Mouse (Mus musculus): ENCODE data around the gene Pacrg. TPM values are rescaled to one million over a fixed set of nuclear protein-coding genes. Genes with fewer than 3 reads are reported as not detected.

Pacrg gene
- total and polyA plus RNA-seq, 3 experiments, result 0.11 TPM; not detected in 2

DNA sequence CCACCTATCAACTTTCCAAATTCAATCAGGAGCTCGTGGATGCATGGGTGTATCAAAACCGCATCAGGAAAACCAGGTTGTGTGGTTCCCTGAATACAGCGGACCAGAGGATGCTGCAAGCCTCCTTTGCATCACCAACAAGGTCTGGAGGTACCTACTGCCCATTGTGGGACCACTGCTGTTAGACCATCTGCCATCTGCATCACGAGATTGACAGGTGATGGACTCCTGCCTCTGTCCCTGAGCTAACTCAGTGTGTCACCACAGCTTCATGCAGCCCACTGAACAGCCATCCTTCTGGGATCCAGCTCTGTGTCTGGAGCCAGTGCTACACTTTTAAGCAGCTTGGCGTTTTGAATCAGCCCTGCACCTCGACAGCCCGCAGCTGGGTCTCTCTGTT, 318.8 kb downstream of the Pacrg start:
- Histone ChIP-seq H3K9me3 (replicated peaks) (no peaks in the 10 kb centered on the region), H3K36me3 (replicated peaks) (no peaks in the 10 kb centered on the region), H3K4me3 (ENCODE audit: low read depth, low read length) (no peak overlapping the region), H3K4me1 (ENCODE audit: insufficient read depth, low read depth, low read length) (no peaks in the 10 kb centered on the region), H3K27me3 (ENCODE audit: insufficient read depth, low read length) (peaks cover 11% of the 10 kb centered on the region)
- ATAC-seq (ENCODE audit: extremely low read depth, insufficient number of reproducible peaks, low FRiP score, poor library complexity, severe bottlenecking) (no peak), DNase-seq (ENCODE audit: low spot score) (no peak)
- TF ChIP-seq GATA2 (IDR thresholded peaks at IDR 0.05; ENCODE audit: borderline replicate concordance, low read depth, low read length) (no peak), POLR2AphosphoS5 (IDR thresholded peaks at IDR 0.05; ENCODE audit: insufficient replicate concordance, low read depth, low read length) (no peak), GATA1 (IDR thresholded peaks at IDR 0.05; ENCODE audit: borderline replicate concordance, low read length) (no peak), CTCF (IDR thresholded peaks at IDR 0.05; ENCODE audit: low read depth, low read length) (no peak)

DNA sequence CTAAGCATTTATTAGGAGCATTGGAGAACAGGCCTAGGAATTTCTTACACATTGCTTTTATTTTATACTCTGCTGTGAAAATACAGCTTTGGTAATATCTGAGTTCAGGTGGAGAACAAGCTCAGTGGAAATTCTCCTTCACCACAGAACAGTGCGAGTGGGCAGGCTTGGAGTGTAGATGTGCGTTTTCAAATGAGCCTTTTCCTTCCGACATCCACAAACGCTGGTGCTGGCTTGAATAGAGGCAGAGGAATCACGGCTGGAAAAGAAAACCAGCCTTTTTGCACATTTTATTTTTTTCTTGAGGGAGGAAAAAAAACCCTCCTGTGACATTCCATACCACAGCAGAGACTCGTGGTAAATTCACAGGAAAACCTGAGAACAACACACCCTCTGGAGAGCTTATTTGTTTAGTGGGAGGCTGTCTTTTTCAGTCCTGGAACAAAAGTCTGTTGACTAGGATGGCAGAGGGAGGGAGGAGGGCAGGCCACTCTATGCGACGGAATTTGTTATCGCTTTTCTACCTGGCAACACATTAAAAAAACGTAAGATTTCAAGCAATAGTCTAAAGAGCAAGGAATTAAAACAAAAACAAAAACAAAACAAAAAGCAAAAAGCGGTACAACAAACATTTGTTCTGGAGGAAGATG, 320.5 kb downstream of the Pacrg start:
- Histone ChIP-seq H3K27me3 (ENCODE audit: insufficient read depth, low read length) (peaks cover 14% of the 10 kb centered on the region), H3K4me3 (ENCODE audit: low read depth, low read length) (no peak overlapping the region), H3K4me1 (ENCODE audit: insufficient read depth, low read depth, low read length) (no peaks in the 10 kb centered on the region), H3K36me3 (replicated peaks) (no peaks in the 10 kb centered on the region), H3K9me3 (replicated peaks) (no peaks in the 10 kb centered on the region)
- TF ChIP-seq TAL1 (conservative IDR thresholded peaks at IDR 0.05; ENCODE audit: low read depth, low read length), result no peak
- no peak for TF ChIP-seq GATA2 (IDR thresholded peaks at IDR 0.05; ENCODE audit: borderline replicate concordance, low read depth, low read length)
- TF ChIP-seq CTCF (IDR thresholded peaks at IDR 0.05; ENCODE audit: low read depth, low read length), result no peak
- ATAC-seq (ENCODE audit: extremely low read depth, insufficient number of reproducible peaks, low FRiP score, poor library complexity, severe bottlenecking) (no peak), DNase-seq (ENCODE audit: low spot score) (no peak)

DNA sequence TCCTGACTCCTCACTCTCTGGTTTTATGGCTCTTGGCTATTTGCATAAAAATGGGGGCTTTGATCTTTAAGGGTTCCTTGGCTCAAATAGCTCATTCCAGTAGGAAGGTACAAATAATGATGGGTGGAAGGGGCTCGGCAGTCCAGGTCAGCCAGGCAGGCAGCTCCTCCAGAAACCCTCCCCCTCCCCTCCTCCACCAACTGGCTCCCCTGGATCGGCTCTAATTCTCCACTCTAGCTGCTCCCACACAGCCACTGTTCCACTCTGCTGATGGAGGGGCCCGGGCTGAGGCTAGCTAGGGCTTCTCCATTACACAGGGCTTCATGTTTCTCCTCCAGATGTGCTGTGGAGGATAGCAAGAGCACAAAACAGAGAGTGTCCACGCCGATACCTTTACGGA, 325.3 kb downstream of the Pacrg start:
- DNase-seq (ENCODE audit: low spot score), result no peak
- Histone ChIP-seq H3K9me3 (replicated peaks) (no peaks in the 10 kb centered on the region), H3K4me1 (ENCODE audit: insufficient read depth, low read depth, low read length) (no peaks in the 10 kb centered on the region), H3K36me3 (replicated peaks) (no peaks in the 10 kb centered on the region), H3K27me3 (ENCODE audit: insufficient read depth, low read length) (peaks cover 18% of the 10 kb centered on the region), H3K4me3 (ENCODE audit: low read depth, low read length) (no peak overlapping the region)
- ATAC-seq (ENCODE audit: extremely low read depth, insufficient number of reproducible peaks, low FRiP score, poor library complexity, severe bottlenecking), result no peak
- TF ChIP-seq POLR2AphosphoS5 (IDR thresholded peaks at IDR 0.05; ENCODE audit: insufficient replicate concordance, low read depth, low read length) (no peak), GATA2 (IDR thresholded peaks at IDR 0.05; ENCODE audit: borderline replicate concordance, low read depth, low read length) (no peak)

DNA sequence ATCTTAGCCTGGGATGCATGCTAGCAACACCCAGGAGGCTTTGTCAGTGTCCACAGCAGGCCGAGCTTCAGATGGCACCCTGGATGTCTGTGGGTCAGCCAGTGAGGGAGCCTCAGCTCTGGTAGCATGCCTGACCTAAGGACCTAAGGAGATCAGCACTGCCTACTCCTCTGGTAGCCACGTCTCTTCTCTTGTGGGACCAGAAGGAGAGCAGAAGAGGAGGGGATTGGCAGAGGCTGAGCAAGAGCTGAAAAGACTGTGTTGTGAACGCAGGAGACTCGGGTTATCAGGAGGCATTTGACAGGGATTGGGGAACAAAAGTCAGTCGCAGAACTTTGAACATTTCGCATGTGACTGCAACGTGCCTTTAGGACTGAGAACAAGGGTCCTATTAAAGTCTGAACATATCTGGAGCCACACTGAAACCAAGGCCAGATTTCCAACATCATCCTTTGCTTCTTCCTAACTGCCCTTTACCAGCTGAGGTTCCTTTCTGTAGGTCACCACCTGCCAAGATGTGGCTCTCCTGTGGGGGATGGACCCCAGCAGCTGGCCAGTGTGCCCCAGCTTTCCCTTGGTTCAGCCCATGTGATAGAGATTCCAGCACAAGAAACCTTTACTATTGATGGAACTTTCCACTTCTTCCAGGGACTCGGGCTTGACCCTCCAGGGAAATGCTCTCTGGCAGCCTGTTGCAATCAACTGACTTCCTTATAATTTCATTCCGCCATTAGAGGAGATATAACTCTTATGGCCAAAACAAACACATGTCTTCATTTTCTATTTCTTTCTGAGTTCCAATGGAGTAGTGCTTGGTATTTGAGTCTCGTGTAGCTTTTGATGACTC, 329.0 kb downstream of the Pacrg start:
- Histone ChIP-seq H3K9me3 (replicated peaks) (no peaks in the 10 kb centered on the region), H3K36me3 (replicated peaks) (no peaks in the 10 kb centered on the region), H3K27me3 (ENCODE audit: insufficient read depth, low read length) (peaks cover 34% of the 10 kb centered on the region), H3K4me1 (ENCODE audit: insufficient read depth, low read depth, low read length) (no peaks in the 10 kb centered on the region), H3K4me3 (ENCODE audit: low read depth, low read length) (no peak overlapping the region)
- DNase-seq (ENCODE audit: low spot score), result no peak
- TF ChIP-seq TAL1 (conservative IDR thresholded peaks at IDR 0.05; ENCODE audit: low read depth, low read length) (no peak), POLR2AphosphoS5 (IDR thresholded peaks at IDR 0.05; ENCODE audit: insufficient replicate concordance, low read depth, low read length) (no peak), GATA2 (IDR thresholded peaks at IDR 0.05; ENCODE audit: borderline replicate concordance, low read depth, low read length) (no peak), GATA1 (IDR thresholded peaks at IDR 0.05; ENCODE audit: borderline replicate concordance, low read length) (no peak), CTCF (IDR thresholded peaks at IDR 0.05; ENCODE audit: low read depth, low read length) (no peak)
- ATAC-seq (ENCODE audit: extremely low read depth, insufficient number of reproducible peaks, low FRiP score, poor library complexity, severe bottlenecking), result no peak

DNA sequence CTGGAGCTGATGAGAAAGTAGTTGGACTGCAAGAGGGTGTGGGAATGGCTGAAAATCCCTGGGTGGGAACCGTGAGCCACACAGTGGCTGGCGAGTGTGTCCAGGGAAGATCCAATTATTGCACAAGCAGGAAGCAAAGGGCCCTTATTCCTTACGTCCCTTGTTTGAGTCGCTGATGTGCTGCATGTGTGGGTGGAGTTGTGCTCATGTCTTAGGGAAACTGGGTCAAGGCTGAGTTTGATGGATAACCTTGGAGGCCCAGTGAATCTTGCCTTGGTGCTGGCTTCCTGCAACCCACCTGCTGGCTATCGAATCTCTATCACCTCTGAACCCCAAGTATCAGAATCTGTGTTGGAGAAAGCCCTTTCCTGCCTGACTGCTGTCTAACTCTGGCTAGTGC, 329.6 kb downstream of the Pacrg start:
- DNase-seq (ENCODE audit: low spot score) (no peak), ATAC-seq (ENCODE audit: extremely low read depth, insufficient number of reproducible peaks, low FRiP score, poor library complexity, severe bottlenecking) (no peak)
- Histone ChIP-seq H3K4me3 (ENCODE audit: low read depth, low read length) (no peak overlapping the region), H3K9me3 (replicated peaks) (no peaks in the 10 kb centered on the region), H3K27me3 (ENCODE audit: insufficient read depth, low read length) (peaks cover 31% of the 10 kb centered on the region), H3K4me1 (ENCODE audit: insufficient read depth, low read depth, low read length) (no peaks in the 10 kb centered on the region), H3K36me3 (replicated peaks) (no peaks in the 10 kb centered on the region)
- no peak for TF ChIP-seq CTCF (IDR thresholded peaks at IDR 0.05; ENCODE audit: low read depth, low read length)
- TF ChIP-seq GATA1 (IDR thresholded peaks at IDR 0.05; ENCODE audit: borderline replicate concordance, low read length), result no peak
- no peak for TF ChIP-seq TAL1 (conservative IDR thresholded peaks at IDR 0.05; ENCODE audit: low read depth, low read length)
- TF ChIP-seq POLR2AphosphoS5 (IDR thresholded peaks at IDR 0.05; ENCODE audit: insufficient replicate concordance, low read depth, low read length), result no peak

DNA sequence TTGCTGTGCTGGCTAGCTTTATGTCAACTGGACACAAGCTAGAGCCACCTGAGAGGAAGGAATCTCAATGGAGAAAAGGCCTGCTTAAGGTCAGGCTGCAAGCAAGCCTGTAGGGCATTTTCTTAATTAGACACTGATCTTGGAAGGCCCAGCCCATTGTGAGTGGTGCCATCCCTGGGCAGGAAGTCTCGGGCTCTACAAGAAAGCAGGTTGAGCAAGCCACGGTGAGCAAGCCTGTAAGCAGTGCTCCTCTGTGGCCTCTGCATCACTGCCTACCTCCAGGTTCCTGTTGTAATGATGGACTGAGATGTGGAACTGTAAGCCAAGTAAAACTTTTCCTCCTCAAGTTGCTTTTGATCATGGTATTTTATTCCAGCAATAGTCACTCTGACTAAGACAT, 332.0 kb downstream of the Pacrg start:
- H3K27me3 ChIP-seq (ENCODE audit: insufficient read depth, low read length), result peaks cover 27% of the 10 kb centered on the region
- no peak for TF ChIP-seq TAL1 (conservative IDR thresholded peaks at IDR 0.05; ENCODE audit: low read depth, low read length)
- no peak for TF ChIP-seq GATA2 (IDR thresholded peaks at IDR 0.05; ENCODE audit: borderline replicate concordance, low read depth, low read length)
- H3K9me3 ChIP-seq (replicated peaks), result no peaks in the 10 kb centered on the region
- H3K4me1 ChIP-seq (ENCODE audit: insufficient read depth, low read depth, low read length), result no peaks in the 10 kb centered on the region
- DNase-seq (ENCODE audit: low spot score) (no peak), ATAC-seq (ENCODE audit: extremely low read depth, insufficient number of reproducible peaks, low FRiP score, poor library complexity, severe bottlenecking) (no peak)
- H3K4me3 ChIP-seq (ENCODE audit: low read depth, low read length), result no peak overlapping the region
- no peaks in the 10 kb centered on the region for H3K36me3 ChIP-seq (replicated peaks)

Measured in G1E (cell line).